Mouse (Mus musculus) hindbrain, embryonic 11.5 days (tissue): Measurements from ENCODE around the gene Gpx4. TPM values are rescaled to one million over a fixed set of nuclear protein-coding genes. Genes with fewer than 3 reads are reported as not detected.
A peak's percentile ranks its signal among the peaks of the same experiment; 100 is the strongest.
"Not testable (repeated sequence)": the region's sequence is repeated elsewhere in the genome, so short reads cannot be mapped to it uniquely, and the experiment has no call there.

Source experiments
- ATAC-seq: fragments of 200-750 bp; cut with Nextera tagmentation; 2 replicates; pipeline ENCODE4 v1.8.0; 2017; ENCODE audit warnings: mild to moderate bottlenecking, moderate TSS enrichment, moderate library complexity; ENCODE audit not compliant: low FRiP score
- DNase-seq: peaks from one replicate; pipeline ENCODE4 v3.0.0-alpha.2; 2015; ENCODE audit warnings: low spot score
- H3K27ac ChIP-seq: fragments of 300-500 bp; sonication (generic); 2 replicates; pipeline ENCODE4 v1.5.1; 2014; ENCODE audit warnings: mild to moderate bottlenecking, low read depth, low read length
- H3K27me3 ChIP-seq: fragments of 300-500 bp; sonication (generic); 2 replicates; pipeline ENCODE4 v1.6.1; 2014; ENCODE audit warnings: mild to moderate bottlenecking, low read length, moderate library complexity, mixed read lengths; ENCODE audit not compliant: control insufficient read depth, insufficient read depth
- H3K36me3 ChIP-seq: fragments of 300-500 bp; sonication (generic); 2 replicates; pipeline ENCODE4 v1.6.1; 2014; ENCODE audit warnings: mild to moderate bottlenecking, low read length, moderate library complexity, mixed read lengths; ENCODE audit not compliant: control insufficient read depth, insufficient read depth
- H3K4me1 ChIP-seq: fragments of 300-500 bp; sonication (generic); replicated peaks from 2 replicates; pipeline ENCODE4 v1.6.1; 2014; ENCODE audit warnings: low read length, mixed read lengths; ENCODE audit not compliant: control insufficient read depth, insufficient read depth
- H3K4me2 ChIP-seq: fragments of 300-500 bp; sonication (generic); replicated peaks from 2 replicates; pipeline ENCODE4 v1.6.1; 2014; ENCODE audit warnings: mild to moderate bottlenecking, low read depth, low read length
- H3K4me3 ChIP-seq: fragments of 300-500 bp; sonication (generic); 2 replicates; pipeline ENCODE4 v1.5.1; 2014; ENCODE audit warnings: low read depth, low read length
- H3K9ac ChIP-seq: fragments of 300-500 bp; sonication (generic); 2 replicates; pipeline ENCODE4 v1.6.1; 2014; ENCODE audit warnings: low read depth, low read length
- H3K9me3 ChIP-seq: fragments of 300-500 bp; sonication (generic); 2 replicates; pipeline ENCODE4 v1.6.1; 2016; ENCODE audit warnings: low read length; ENCODE audit not compliant: control insufficient read depth
- WGBS: fragments of 180-500 bp; shearing (Covaris S2); extraction: QIAGEN DNeasy Blood & Tissue Kit; methylation state at CpG from one replicate; pipeline ENCODE4 v1.1.7; 2014; 5-methylcytosine and 5-hydroxymethylcytosine counted together
- polyA plus RNA-seq: library from polyadenylated mRNA; unstranded; fragments of >200 nt; fragmentation: Nextera tagmentation; extraction: Ambion mirVana; gene quantifications from 2 replicates; pipeline ENCODE4 v1.2.1, GENCODE M21; 2014

Gene Gpx4
- polyA plus RNA-seq, 1 experiment from 2014 or later: 543 TPM

DNA sequence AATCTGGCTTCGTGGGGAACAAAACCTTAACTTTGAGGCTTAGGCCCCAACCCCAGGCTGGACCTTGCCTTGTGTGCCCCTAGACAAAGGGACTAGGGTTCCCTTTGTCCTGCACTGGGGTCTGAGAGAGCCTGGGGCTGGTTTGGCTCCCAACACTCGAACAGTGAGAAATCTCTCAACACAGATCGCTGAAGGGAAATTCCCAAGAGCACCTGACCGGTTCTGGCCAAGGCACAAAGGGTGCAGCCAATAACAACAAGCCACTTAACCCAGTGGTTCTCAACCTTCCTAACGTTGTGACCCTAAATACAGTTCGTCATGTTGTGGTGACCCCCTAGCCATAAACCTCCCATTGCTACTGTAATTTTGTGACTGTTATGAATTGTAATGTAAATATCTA is 3.3 kb downstream of the Gpx4 start:
- Histone ChIP-seq H3K9me3 (no peaks in the 10 kb centered on the region), H3K4me1 (peaks cover 9% of the 10 kb centered on the region), H3K27me3 (no peaks in the 10 kb centered on the region), H3K4me2 (no peak overlapping the region), H3K4me3 (no peak overlapping the region), H3K27ac (no peak overlapping the region), H3K9ac (no peak overlapping the region), H3K36me3 (no peaks in the 10 kb centered on the region)
- no peak for ATAC-seq
- DNase-seq: no peak
- 20% methylated on average over 6 of the region's 6 CpGs for whole genome bisulfite sequencing

DNA sequence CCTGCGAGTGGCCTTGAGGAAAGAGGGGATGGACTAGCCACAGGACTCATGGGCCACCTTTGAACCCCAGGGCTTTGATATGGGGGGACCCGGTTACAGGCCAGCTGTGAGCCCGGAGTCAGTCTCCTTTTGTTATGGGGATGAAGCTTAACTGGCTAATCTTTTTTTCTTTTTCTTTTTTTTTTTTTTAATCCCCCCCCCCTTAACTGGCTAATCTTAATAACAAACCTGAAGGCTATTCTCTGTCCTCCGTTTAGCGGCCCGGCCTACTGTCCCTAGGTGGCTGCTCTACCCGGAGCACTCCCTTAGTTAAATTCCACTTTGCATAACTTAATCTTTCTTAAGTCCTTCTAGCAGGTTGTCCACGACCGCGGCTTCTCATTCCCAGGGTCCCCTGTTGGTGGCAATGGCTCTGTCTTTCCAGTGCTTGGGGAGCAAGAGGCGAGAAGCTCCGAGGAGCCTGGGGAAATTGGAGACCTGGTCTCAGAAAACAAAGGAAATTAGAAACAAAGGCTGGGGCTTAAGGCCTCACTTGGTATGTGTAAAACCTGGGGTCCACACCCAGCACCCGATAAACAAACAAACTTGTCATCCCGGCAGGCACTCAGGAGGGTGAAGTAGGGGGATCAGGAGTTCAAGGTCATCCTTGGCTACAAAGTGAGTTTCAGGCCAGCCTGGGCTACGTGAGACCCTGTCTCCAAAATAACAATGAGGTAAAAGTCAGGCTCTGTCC is 4.1 kb downstream of the Gpx4 start:
- H3K4me1 ChIP-seq: peaks cover 11% of the 10 kb centered on the region
- 15% methylated on average over 15 of the region's 15 CpGs for WGBS

DNA sequence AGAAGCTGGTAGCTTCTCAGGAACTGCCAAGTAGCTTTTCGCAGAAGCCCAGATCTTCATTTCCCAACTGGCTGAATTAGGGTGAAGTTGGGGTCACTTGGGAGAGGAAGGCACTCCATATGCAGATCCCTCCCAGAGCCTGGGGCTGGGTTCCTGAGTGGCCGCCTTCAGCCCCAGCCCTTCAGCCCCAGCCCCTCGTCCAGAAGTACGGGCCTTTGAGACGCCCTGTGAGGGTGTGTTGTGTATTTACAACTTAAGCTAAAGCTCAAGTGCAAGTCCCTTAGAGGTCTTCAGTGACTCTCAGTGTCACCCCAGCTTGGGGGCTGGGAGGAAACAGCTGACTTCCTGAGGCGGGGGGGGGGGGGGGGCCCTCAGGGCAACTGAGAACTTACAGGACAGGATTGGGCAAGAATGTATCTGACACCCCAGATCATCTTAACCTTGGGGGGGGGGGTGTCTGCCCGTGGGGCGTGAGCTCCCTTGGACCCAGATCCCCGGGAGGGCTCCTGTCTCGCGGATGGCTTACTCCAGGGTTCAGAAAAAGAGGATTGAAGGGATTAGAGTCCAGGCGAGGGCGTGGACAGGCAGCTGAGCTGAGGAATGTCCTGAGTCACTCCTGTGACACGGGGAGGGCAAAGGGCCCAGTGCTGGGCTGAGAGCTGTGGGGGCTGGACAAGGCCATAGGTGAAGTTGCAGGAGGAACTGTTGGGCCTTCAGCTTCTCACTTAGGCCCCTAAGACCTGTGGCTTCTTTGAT is 4.8 kb downstream of the Gpx4 start:
- H3K4me3 ChIP-seq: no peak overlapping the region
- H3K36me3 ChIP-seq: peaks cover 3% of the 10 kb centered on the region; the same call in 1 of the 2 replicates
- no peak for ATAC-seq
- H3K4me1 ChIP-seq: peaks cover 11% of the 10 kb centered on the region
- H3K27ac ChIP-seq: 0 out of 2 replicates have a peak overlapping the region, but pooled peaks have one; percentile 36
- no peak for DNase-seq
- H3K27me3 ChIP-seq: no peaks in the 10 kb centered on the region
- no peak overlapping the region for H3K9ac ChIP-seq
- WGBS: 34% methylated on average over 13 of the region's 14 CpGs
- H3K9me3 ChIP-seq: no peaks in the 10 kb centered on the region
- H3K4me2 ChIP-seq: no peak overlapping the region

More for the DNA sequence above, 4.1 kb downstream of the Gpx4 start:
- no peak overlapping the region for H3K4me3 ChIP-seq
- DNase-seq (no peak), ATAC-seq (no peak)
- 0 out of 2 replicates have a peak overlapping the region, but pooled peaks have one; percentile 36 for H3K27ac ChIP-seq
- H3K36me3 ChIP-seq: no peaks in the 10 kb centered on the region
- H3K27me3 ChIP-seq: no peaks in the 10 kb centered on the region
- no peak overlapping the region for H3K9ac ChIP-seq
- no peaks in the 10 kb centered on the region for H3K9me3 ChIP-seq
- no peak overlapping the region for H3K4me2 ChIP-seq

DNA sequence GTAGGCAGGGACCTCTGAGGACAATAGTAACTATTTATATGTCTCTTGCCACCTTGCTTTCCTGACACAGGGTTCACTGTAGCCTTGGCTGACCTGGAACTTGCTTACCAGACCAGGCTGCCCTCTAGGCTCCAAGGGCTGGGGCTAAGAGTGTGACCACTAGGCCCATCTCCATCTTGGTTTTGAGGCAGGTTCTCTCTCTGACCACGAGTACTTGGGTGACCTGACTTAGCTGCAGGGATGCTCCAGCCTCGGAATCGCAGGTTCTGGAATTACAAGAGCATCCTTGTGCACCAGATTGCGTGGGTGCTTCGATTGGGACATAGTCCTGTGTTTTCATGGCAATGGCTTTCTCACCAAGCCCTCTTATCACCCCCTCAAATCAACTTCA is 5.4 kb downstream of the Gpx4 start:
- Histone ChIP-seq H3K9ac (no peak overlapping the region), H3K4me3 (no peak overlapping the region)
- no peak for ATAC-seq

DNA sequence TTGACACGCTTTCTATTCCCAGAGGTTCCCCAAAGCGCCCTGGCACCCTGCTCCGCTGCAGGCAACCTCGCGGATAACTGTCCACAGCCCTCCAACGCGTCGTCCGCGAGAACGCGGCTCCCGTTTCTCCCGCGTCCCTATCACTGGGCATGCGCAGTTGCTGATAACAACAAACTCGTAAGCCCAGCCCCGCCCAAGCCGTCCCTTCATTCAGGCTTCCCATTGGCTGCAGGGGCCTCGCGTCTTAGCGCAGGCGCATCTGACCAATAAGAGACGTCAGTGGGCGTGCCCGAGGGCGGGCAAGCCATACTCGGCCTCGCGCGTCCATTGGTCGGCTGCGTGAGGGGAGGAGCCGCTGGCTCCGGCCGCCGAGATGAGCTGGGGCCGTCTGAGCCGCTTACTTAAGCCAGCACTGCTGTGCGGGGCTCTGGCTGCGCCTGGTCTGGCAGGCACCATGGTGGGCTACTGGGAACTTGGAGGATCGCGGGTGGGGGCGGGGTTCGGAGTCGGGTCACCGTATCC is 6.4 kb downstream of the Gpx4 start:
- Histone ChIP-seq H3K9me3 (no peaks in the 10 kb centered on the region), H3K4me1 (peaks cover 5% of the 10 kb centered on the region), H3K27me3 (no peaks in the 10 kb centered on the region), H3K4me3 (peak overlapping the region; percentile 89), H3K9ac (peak overlapping the region; percentile 93), H3K27ac (peak overlapping the region; percentile 98), H3K4me2 (peak overlapping the region; percentile 85), H3K36me3 (peaks cover 3% of the 10 kb centered on the region; the same call in 1 of the 2 replicates)
- WGBS: 0% methylated on average over 47 of the region's 47 CpGs
- ATAC-seq (peak; percentile 96), DNase-seq (peak; percentile 100)

More for the DNA sequence above, 5.4 kb downstream of the Gpx4 start:
- no peaks in the 10 kb centered on the region for H3K9me3 ChIP-seq
- WGBS: 87% methylated on average over 5 of the region's 5 CpGs
- no peaks in the 10 kb centered on the region for H3K27me3 ChIP-seq
- DNase-seq: no peak
- H3K27ac ChIP-seq: no peak overlapping the region
- H3K4me1 ChIP-seq: peaks cover 11% of the 10 kb centered on the region
- H3K4me2 ChIP-seq: no peak overlapping the region
- H3K36me3 ChIP-seq: peaks cover 3% of the 10 kb centered on the region; the same call in 1 of the 2 replicates

DNA sequence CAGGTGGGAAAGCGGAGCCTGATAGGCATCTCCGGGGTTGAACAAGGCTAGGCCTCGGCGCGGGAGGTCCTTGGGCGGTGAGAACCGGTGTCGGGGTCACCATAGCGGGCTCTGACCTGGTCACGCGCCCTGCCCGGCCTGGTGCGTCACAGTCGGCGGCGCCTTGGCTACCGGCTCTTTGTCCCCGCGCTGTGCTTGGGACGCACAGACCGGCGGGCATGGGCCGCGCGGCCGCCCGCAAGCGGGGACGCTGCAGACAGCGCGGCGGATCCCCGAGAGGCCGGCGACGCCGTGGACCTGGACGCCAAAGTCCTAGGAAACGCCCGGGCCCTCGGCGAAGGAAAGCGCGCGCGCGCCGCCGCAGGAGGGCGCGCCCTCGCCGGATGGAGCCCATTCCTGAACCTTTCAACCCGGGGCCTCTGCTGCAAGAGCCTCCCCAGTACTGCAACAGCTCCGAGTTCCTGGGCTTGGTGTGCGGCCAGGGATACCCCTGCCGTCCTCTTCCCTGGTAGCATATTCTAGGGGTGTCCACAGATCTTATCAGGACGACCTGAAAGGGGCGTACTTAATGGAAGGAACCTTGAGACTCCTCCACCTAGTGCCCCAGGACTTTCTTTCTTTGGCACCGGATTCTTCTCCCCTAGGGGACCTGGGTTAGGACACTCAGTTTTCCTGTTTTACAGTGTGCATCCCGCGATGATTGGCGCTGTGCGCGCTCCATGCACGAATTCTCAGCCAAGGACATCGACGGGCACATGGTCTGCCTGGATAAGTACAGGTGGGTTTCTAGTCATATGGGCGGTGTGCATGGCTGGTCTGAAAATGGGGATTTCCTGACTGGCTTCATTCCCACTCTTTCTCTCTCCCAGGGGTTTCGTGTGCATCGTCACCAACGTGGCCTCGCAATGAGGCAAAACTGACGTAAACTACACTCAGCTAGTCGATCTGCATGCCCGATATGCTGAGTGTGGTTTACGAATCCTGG is 7.2 kb downstream of the Gpx4 start:
- Histone ChIP-seq H3K4me1 (peaks cover 3% of the 10 kb centered on the region), H3K27me3 (no peaks in the 10 kb centered on the region), H3K36me3 (peaks cover 3% of the 10 kb centered on the region; the same call in 1 of the 2 replicates), H3K9ac (peak overlapping the region; percentile 93), H3K9me3 (no peaks in the 10 kb centered on the region), H3K27ac (peak overlapping the region; percentile 98), H3K4me3 (peak overlapping the region; percentile 89), H3K4me2 (peak overlapping the region; percentile 85)
- ATAC-seq (peak; percentile 69), DNase-seq (peak; percentile 79)
- 3% methylated on average over 77 of the region's 77 CpGs for WGBS

DNA sequence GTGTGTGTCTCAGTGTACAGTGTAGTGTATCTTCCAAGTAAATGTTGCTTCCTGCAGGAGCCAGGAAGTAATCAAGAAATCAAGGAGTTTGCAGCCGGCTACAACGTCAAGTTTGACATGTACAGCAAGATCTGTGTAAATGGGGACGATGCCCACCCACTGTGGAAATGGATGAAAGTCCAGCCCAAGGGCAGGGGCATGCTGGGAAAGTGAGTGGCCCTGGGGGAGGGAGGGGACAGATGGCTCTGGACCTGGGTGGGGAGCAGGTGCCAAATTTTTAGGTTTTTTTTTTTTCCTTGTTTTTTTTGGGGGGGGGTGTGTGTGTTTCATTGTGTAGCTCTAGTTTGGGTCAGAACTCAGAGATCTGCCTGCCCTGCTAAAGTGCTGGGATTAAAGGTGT is 7.9 kb downstream of the Gpx4 start:
- not testable (repeated sequence) for H3K4me1 ChIP-seq, H3K27ac ChIP-seq, H3K9ac ChIP-seq, H3K27me3 ChIP-seq, H3K9me3 ChIP-seq, DNase-seq, ATAC-seq, H3K36me3 ChIP-seq
- 34% methylated on average over 3 of the region's 3 CpGs for WGBS
- peak overlapping the region; percentile 85 for H3K4me2 ChIP-seq
- peak overlapping the region; percentile 89 for H3K4me3 ChIP-seq

DNA sequence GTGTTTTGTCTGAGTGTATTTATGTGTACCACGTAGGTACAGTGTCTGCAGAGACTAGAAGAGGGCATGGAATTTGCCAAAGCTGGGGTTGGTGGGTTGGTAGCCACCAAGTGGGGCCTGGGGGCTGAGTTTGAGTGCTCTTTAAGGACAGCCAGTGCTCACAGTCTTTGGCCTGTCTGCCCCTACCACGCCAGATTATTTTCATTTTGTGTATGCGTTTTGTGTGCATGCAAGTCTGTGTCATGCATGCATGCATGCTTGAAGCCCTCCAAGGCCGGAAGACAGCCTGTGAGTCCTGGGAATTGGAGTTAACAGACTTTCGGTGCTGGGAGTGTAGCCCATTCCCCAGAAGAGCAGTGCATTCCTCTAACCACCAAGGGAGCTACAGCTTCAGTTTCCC is 8.4 kb downstream of the Gpx4 start:
- H3K27ac ChIP-seq: no peak overlapping the region
- no peaks in the 10 kb centered on the region for H3K9me3 ChIP-seq
- DNase-seq: no peak
- peak overlapping the region; percentile 23 for H3K9ac ChIP-seq
- H3K4me1 ChIP-seq: peaks cover 3% of the 10 kb centered on the region
- no peak for ATAC-seq
- peaks cover 3% of the 10 kb centered on the region; the same call in 1 of the 2 replicates for H3K36me3 ChIP-seq
- 0 out of 2 replicates have a peak overlapping the region, but pooled peaks have one; percentile 89 for H3K4me3 ChIP-seq
- H3K27me3 ChIP-seq: no peaks in the 10 kb centered on the region
- peak overlapping the region; percentile 85 for H3K4me2 ChIP-seq
- 86% methylated on average over 5 of the region's 5 CpGs for WGBS
